Mouse (Mus musculus) MN1 (cell line): ENCODE data around the gene Pfkm.
A peak's percentile ranks its signal among the peaks of the same experiment; 100 is the strongest.

ENCODE experiments used
- DNase-seq: peaks from one replicate; pipeline ENCODE4 v3.0.0-alpha.2; 2016; ENCODE audit warnings: low spot score

Pfkm gene

GRCm38 (mm10) chr15:98092372-98093120 is at the start of gene Pfkm:
TSS of gene Pfkm (plus strand) at chr15:98092589.
- no peak for DNase-seq

GRCm38 (mm10) chr15:98043967-98044366 is 48.4 kb upstream of the Pfkm start:
- DNase-seq, result no peak

- DNase-seq, result no peak
Observed at GRCm38 (mm10) chr15:98044387-98044786, 48.0 kb upstream of the Pfkm start.

GRCm38 (mm10) chr15:98048918-98049700 is 43.3 kb upstream of the Pfkm start:
- DNase-seq, result no peak

GRCm38 (mm10) chr15:98051685-98052084 is 40.7 kb upstream of the Pfkm start:
- DNase-seq, result no peak

- peak; percentile 58 for DNase-seq
Observed at GRCm38 (mm10) chr15:98055246-98055645, 37.1 kb upstream of the Pfkm start.

GRCm38 (mm10) chr15:98065881-98066280 is 26.5 kb upstream of the Pfkm start:
- DNase-seq, result no peak

GRCm38 (mm10) chr15:98066602-98067001 is 25.8 kb upstream of the Pfkm start:
- DNase-seq, result no peak

GRCm38 (mm10) chr15:98067492-98067891 is 24.9 kb upstream of the Pfkm start:
- DNase-seq, result no peak

- DNase-seq, result no peak
Observed at GRCm38 (mm10) chr15:98068506-98068905, 23.9 kb upstream of the Pfkm start.

- DNase-seq, result no peak
Observed at GRCm38 (mm10) chr15:98069566-98070245, 22.7 kb upstream of the Pfkm start.

- no peak for DNase-seq
Observed at GRCm38 (mm10) chr15:98070376-98070775, 22.0 kb upstream of the Pfkm start.

- no peak for DNase-seq
Observed at GRCm38 (mm10) chr15:98074521-98074920, 17.9 kb upstream of the Pfkm start.

- DNase-seq, result no peak
Observed at GRCm38 (mm10) chr15:98075034-98075433, 17.4 kb upstream of the Pfkm start.

- no peak for DNase-seq
Observed at GRCm38 (mm10) chr15:98076901-98077300, 15.5 kb upstream of the Pfkm start.

- no peak for DNase-seq
Observed at GRCm38 (mm10) chr15:98088889-98089288, 3.5 kb upstream of the Pfkm start.

- DNase-seq, result peak; percentile 46
Observed at GRCm38 (mm10) chr15:98089421-98090183, 2.8 kb upstream of the Pfkm start.

- no peak for DNase-seq
Observed at GRCm38 (mm10) chr15:98091841-98092240, 548 bp upstream of the Pfkm start.

GRCm38 (mm10) chr15:98093121-98094011 is 977 bp downstream of the Pfkm start, which contains the start of gene Senp1:
TSS of gene Senp1 (minus strand) at chr15:98093744.
- DNase-seq, result peak; percentile 94

- no peak for DNase-seq
Observed at GRCm38 (mm10) chr15:98094905-98095304, 2.5 kb downstream of the Pfkm start.

- DNase-seq, result no peak
Observed at GRCm38 (mm10) chr15:98096957-98097356, 4.6 kb downstream of the Pfkm start.
